Mouse (Mus musculus): ENCODE measurements around the gene Spi1.

The Spi1 gene

GRCm38 (mm10) chr2:91081775-91082695 lies at the start of gene Spi1:
Spi1 (plus strand) TSS chr2:91082390.
- WGBS, result 85% methylated on average over 13 of the region's 13 CpGs

GRCm38 (mm10) chr2:91033000-91033399 lies 49.2 kb upstream of the Spi1 start:
- WGBS, result 33% methylated on average over 3 of the region's 3 CpGs

- WGBS, result 72% methylated on average over 9 of the region's 9 CpGs
Observed at GRCm38 (mm10) chr2:91035385-91035784, 46.8 kb upstream of the Spi1 start, which contains the start of gene Rapsn. Rapsn (plus strand) TSS chr2:91035620.

GRCm38 (mm10) chr2:91041786-91042185 lies 40.4 kb upstream of the Spi1 start:
- WGBS, result 78% methylated on average over 8 of the region's 8 CpGs

GRCm38 (mm10) chr2:91042651-91043398 lies 39.4 kb upstream of the Spi1 start:
- WGBS, result 66% methylated on average over 21 of the region's 21 CpGs

GRCm38 (mm10) chr2:91044727-91045126 lies 37.5 kb upstream of the Spi1 start:
- 85% methylated on average over 13 of the region's 13 CpGs for WGBS

- WGBS, result 81% methylated on average over 1 of the region's 1 CpGs
Observed at GRCm38 (mm10) chr2:91045805-91046204, 36.4 kb upstream of the Spi1 start.

- 83% methylated on average over 9 of the region's 9 CpGs for WGBS
Observed at GRCm38 (mm10) chr2:91047359-91047758, 34.8 kb upstream of the Spi1 start.

- 68% methylated on average over 3 of the region's 3 CpGs for WGBS
Observed at GRCm38 (mm10) chr2:91051917-91052316, 30.3 kb upstream of the Spi1 start.

- 27% methylated on average over 2 of the region's 2 CpGs for WGBS
Observed at GRCm38 (mm10) chr2:91052752-91053151, 29.4 kb upstream of the Spi1 start.

GRCm38 (mm10) chr2:91053181-91053933 lies 28.8 kb upstream of the Spi1 start:
- WGBS, result 0% methylated on average over 6 of the region's 6 CpGs

GRCm38 (mm10) chr2:91053934-91054382 lies 28.2 kb upstream of the Spi1 start, which contains the start of gene Psmc3:
Psmc3 (plus strand) TSS chr2:91054009.
- WGBS, result under 1% methylated on average over 40 of the region's 40 CpGs

GRCm38 (mm10) chr2:91058435-91058834 lies 23.8 kb upstream of the Spi1 start:
- 89% methylated on average over 5 of the region's 5 CpGs for WGBS

GRCm38 (mm10) chr2:91059376-91059775 lies 22.8 kb upstream of the Spi1 start:
- 93% methylated on average over 2 of the region's 2 CpGs for WGBS

GRCm38 (mm10) chr2:91060544-91061355 lies 21.4 kb upstream of the Spi1 start:
- 54% methylated on average over 10 of the region's 10 CpGs for whole genome bisulfite sequencing

GRCm38 (mm10) chr2:91061849-91062481 lies 20.2 kb upstream of the Spi1 start:
- 74% methylated on average over 6 of the region's 6 CpGs for WGBS

GRCm38 (mm10) chr2:91062779-91063606 lies 19.2 kb upstream of the Spi1 start:
- WGBS, result 87% methylated on average over 16 of the region's 16 CpGs

GRCm38 (mm10) chr2:91064211-91064610 lies 18.0 kb upstream of the Spi1 start:
- 80% methylated on average over 6 of the region's 6 CpGs for WGBS

- WGBS, result 42% methylated on average over 3 of the region's 3 CpGs
Observed at GRCm38 (mm10) chr2:91065544-91065943, 16.6 kb upstream of the Spi1 start.

Data from cerebral cortex, adult 2 months (tissue).